Mouse (Mus musculus) lung, postnatal 4 days (tissue): Measurements from ENCODE around the gene Plcxd2.
A peak's percentile ranks its signal among the peaks of the same experiment; 100 is the strongest.

Source experiments
- DNase-seq, 2 experiments: peaks; one replicate each; pipeline ENCODE4 v3.0.0; 2021

The Plcxd2 gene

DNA sequence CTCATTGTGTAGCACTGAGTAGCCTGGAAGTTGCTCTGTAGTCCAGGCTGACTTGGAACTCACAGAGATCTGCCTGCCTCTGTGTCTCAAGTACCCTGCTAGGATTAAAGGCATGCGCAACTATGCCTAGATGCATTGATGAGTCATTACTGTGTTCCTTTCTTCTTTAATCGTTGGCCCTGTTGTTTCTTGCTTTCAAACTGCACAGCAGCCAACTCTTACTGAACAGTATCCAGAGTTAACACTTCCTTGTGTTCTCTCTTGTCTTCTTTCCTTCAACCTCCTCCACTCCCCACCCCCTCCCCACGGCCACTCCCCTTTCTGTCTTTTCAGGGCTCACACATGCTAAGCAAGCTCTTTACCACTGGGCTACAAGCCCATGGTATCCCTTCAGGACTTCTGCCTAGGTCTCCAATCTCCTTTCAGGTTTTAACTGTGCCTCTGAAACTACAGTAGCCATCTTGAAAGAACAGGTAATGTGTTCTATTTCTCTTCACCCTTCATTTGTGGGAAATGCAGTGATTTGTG is 74.0 kb downstream of the Plcxd2 start:
- DNase-seq: no peak

DNA sequence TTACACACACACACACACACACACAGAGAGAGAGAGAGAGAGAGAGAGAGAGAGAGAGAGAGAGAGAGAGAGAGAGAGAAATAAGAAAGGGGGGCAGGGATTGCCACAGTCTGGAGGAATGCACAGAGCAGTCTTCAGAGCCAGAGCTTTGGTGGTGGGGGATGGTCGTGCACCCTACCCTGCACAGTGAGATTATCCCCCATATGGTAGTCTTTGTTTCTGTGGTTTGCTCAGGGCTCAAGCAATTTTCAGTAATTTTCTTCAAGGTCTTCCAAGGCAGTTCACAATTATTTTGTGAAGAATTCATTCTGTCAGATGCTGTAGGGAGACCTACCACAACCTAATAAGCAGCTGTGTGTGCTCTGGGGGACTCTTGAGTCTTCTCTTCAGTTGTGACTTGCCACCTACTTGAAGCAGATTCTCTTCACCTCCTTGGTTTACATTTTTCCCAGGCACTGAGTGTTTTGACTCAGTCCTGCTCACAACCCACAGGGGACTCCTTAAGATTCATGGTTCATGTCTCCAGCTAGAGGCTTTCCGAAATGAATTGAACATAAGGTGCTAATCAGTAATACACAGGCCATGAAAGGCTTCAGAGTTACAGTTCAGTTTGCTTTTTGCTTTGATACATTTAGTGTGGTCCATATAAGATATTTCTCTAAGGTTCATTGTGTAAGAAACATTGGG is 75.2 kb downstream of the Plcxd2 start:
- no peak for DNase-seq

DNA sequence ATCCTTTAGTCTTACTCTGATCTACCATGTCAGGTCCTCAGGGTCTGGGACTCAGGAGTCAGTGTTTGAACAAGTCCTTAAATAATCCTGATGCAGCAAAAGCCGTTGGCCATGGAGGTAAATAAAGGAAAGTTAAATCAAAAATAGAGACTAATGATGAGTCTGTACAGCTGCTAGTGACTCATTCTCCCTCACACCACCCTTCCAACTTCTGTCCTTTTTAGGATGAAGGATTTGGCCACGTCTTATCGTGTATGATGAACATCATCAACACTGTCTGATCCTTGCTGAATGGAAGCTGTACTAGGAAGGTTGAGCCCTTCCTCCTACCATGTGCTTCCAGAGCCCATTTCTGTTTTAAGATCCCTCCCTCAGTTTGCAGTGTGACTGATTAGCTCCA is 79.7 kb downstream of the Plcxd2 start:
- no peak for DNase-seq

DNA sequence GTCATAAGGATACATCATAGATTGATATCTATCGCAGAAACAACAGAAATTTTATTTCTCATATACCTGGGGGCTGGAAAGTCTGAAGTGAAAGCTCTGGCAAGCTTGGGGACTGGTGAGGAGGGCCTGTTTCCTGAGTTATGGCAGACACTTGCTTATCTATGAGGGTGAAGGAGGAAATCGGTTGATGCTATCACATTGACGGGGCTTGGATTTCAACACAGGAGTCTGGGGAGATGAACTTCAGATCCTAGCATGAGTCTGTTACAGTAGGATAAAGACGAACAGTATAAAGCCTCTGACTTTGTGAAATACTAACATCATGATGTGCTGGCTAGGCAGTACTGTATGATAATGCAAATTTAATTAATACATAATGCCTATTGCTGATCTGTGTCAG is 81.9 kb downstream of the Plcxd2 start:
- DNase-seq: no peak

DNA sequence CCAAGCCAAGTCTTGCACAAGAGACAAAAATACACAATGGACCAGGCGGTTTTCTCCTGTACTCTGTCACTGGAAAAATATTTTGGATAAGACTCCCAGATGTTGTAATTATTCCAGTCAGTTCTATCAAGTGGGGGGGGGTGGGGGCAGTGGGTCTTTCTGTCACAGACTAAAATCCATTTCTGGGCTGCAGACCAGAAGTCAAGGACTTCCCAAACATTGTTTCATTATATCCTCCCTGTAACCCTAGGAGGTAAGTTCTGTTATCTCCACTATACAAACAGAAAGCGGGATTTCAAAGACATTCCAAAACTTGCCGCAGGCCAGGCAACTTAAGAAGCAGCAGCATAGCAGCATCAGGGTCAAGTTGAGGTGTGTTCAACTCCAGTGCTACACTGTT is 82.4 kb downstream of the Plcxd2 start:
- peak; percentile 50 to 61 for DNase-seq

DNA sequence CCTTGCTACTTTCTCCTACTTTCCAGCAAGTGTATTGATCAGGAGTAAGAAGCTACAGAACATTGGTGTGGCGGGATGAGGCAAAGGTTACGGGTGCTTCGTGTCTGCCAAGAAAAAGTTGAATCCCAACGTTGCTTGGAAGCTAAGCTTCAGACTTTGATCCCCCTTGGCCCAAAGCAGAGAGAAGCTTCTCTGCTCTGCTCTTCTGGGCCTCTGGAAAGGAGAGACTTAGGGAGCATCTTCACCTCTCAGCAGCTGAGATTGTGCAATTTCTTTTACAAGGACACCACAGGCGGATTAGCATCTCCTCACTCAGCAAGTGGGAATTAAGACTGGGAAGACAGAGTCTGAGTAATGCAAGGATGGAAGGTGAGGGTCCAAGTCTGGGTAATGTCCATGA is 83.1 kb downstream of the Plcxd2 start:
- no peak for DNase-seq

DNA sequence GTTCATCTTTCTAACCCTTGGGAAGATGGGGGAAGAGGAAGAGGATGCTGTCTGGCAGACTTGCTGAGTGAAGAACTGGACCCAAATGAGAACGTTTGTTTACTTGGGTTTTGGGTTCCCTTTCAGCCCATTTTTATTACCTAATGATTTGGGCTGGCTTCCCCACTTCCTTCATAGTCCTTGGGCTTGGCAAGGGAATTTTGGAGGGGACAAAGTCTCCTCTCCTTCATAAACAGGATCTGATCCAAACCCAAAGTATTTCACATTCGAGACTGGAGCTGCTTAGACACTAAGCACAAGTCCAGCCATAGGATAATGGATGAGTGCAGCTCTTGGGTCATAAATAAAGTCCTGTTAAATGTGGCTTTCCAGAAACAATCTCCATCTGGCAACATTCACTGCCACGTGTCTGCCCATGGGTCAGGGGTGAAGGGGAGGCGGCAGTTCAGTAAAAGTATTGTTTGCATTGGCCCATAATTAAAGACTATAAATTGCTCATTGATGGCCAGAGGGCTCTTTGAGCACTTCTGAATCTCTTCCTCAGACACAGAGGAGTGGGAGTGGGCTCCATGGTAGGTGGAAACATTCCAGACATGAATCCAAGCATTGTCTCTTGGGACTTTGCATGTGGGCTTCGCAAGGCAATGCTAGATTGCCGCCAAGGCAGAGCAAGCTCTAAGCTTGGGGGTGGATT is 86.1 kb downstream of the Plcxd2 start:
- DNase-seq: peak in 1 of 2 experiments; percentile 26

DNA sequence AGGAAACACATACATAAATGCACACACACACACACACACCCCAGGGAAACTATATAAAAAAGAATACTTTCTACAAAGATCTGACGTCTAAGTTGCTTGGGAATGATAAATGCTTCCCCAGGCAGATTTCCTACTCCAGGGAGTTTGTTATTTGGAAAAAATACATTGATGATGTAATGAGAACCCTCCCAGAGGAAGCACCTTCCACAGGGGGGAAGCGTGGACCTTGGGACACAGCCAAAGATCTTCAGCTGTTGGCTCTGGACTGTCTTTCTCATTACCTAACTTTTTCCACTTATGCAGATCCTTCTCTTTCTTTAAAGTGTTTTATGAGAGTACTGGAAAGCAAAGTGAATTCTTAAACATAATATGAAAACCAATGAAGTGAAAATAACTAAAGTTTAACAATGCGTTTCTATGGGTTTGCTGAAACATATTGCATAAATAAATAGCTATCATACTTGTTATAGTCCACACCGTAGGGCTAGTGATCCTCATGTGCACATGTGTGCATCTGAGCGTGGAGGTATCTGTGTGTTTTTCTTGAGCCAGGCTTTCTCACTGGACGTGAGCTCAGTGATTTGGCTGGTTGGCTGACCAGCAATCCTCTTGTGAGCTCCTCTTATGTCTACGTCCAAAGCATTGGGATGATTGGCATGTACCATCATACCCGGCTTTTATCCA is 87.3 kb downstream of the Plcxd2 start:
- peak; percentile 66 to 75 for DNase-seq

DNA sequence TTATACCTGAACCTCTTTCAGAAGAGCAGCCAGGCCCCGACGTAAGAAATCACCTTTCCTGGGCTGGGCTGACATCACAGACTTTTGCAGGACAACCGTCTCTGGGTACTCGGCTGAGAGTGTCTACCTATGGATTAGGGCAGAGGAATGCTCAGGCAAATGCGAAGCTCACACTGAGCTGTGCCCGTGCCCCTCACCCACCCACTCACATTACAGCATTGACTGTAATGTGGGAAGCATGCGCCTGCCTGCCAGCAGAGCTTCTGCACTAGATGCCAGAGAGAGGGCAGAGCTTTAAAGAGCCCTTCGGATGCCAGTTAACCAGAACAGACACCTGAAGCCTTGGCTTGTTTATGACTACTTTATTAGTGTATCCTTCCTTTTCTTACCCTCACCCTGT is 90.4 kb downstream of the Plcxd2 start:
- DNase-seq: peak in 1 of 2 experiments; percentile 24
